Mouse (Mus musculus): ENCODE data around the gene Hoxb5.

Gene Hoxb5

GRCm38 (mm10) chr11:96302381-96303150 is 570 bp upstream of the Hoxb5 start:
- no peak for DNase-seq (ENCODE audit: low read depth, low spot score)

GRCm38 (mm10) chr11:96304381-96305195 is 1.5 kb downstream of the Hoxb5 start:
- no peak for DNase-seq (ENCODE audit: low read depth, low spot score)

- no peak for DNase-seq (ENCODE audit: low read depth, low spot score)
Observed at GRCm38 (mm10) chr11:96305505-96306182, 2.5 kb downstream of the Hoxb5 start.

- no peak for DNase-seq (ENCODE audit: low read depth, low spot score)
Observed at GRCm38 (mm10) chr11:96306183-96306907, 3.2 kb downstream of the Hoxb5 start.

- no peak for DNase-seq (ENCODE audit: low read depth, low spot score)
Observed at GRCm38 (mm10) chr11:96306908-96307269, 3.8 kb downstream of the Hoxb5 start.

GRCm38 (mm10) chr11:96308763-96309162 is 5.6 kb downstream of the Hoxb5 start:
- no peak for DNase-seq (ENCODE audit: low read depth, low spot score)

GRCm38 (mm10) chr11:96309288-96309687 is 6.2 kb downstream of the Hoxb5 start:
- DNase-seq (ENCODE audit: low read depth, low spot score): no peak

GRCm38 (mm10) chr11:96310183-96310938 is 7.2 kb downstream of the Hoxb5 start:
- no peak for DNase-seq (ENCODE audit: low read depth, low spot score)

GRCm38 (mm10) chr11:96311097-96311496 is 8.0 kb downstream of the Hoxb5 start:
- DNase-seq (ENCODE audit: low read depth, low spot score): no peak

GRCm38 (mm10) chr11:96311520-96312417 is 8.6 kb downstream of the Hoxb5 start:
- no peak for DNase-seq (ENCODE audit: low read depth, low spot score)

GRCm38 (mm10) chr11:96313134-96313533 is 10.0 kb downstream of the Hoxb5 start:
- DNase-seq (ENCODE audit: low read depth, low spot score): no peak

- no peak for DNase-seq (ENCODE audit: low read depth, low spot score)
Observed at GRCm38 (mm10) chr11:96313806-96314428, 10.8 kb downstream of the Hoxb5 start.

GRCm38 (mm10) chr11:96314671-96315343 is 11.7 kb downstream of the Hoxb5 start:
- DNase-seq (ENCODE audit: low read depth, low spot score): no peak

GRCm38 (mm10) chr11:96315344-96315681 is 12.2 kb downstream of the Hoxb5 start:
- DNase-seq (ENCODE audit: low read depth, low spot score): no peak

- no peak for DNase-seq (ENCODE audit: low read depth, low spot score)
Observed at GRCm38 (mm10) chr11:96316696-96317607, 13.8 kb downstream of the Hoxb5 start.

GRCm38 (mm10) chr11:96317608-96318367 is 14.7 kb downstream of the Hoxb5 start, which contains the start of gene Hoxb4:
TSS of gene Hoxb4 (plus strand) at chr11:96318267.
- no peak for DNase-seq (ENCODE audit: low read depth, low spot score)

Measured in brain, embryonic 18.5 days (tissue).